Mouse (Mus musculus): ENCODE data around the gene Dolpp1.

- TF ChIP-seq CTCF (IDR thresholded peaks at IDR 0.05; ENCODE audit: insufficient read depth, low read length): no peak
- TF ChIP-seq POLR2A (IDR thresholded peaks at IDR 0.05; ENCODE audit: borderline replicate concordance, extremely low read depth, low read depth, low read length): no peak
These were observed 27.1 kb downstream of the Dolpp1 start for GRCm38 (mm10) chr2:30419112-30419511.
